Mouse (Mus musculus): ENCODE data around the gene Dync1h1. TPM values are rescaled to one million over a fixed set of nuclear protein-coding genes. Genes with fewer than 3 reads are reported as not detected.

The Dync1h1 gene
- polyA plus RNA-seq, 1 experiment, result 186 TPM

GRCm38 (mm10) chr12:110563383-110563782 lies 37.9 kb upstream of the Dync1h1 start:
- TF ChIP-seq POLR2A (IDR thresholded peaks at IDR 0.05; ENCODE audit: low read depth, low read length) (no peak), CTCF (conservative IDR thresholded peaks at IDR 0.05; ENCODE audit: insufficient read depth, insufficient read length, low read depth, low read length) (no peak)
- Histone ChIP-seq H3K36me3 (ENCODE audit: control insufficient read depth, insufficient read depth, low read length) (peaks cover 1% of the 10 kb centered on the region), H3K4me1 (ENCODE audit: control insufficient read depth, insufficient read depth, low read length) (no peaks in the 10 kb centered on the region), H3K27me3 (replicated peaks; ENCODE audit: control insufficient read depth, insufficient read depth, low read length) (no peaks in the 10 kb centered on the region), H3K4me3 (ENCODE audit: insufficient read depth, low read depth, low read length) (no peak overlapping the region), H3K27ac (ENCODE audit: insufficient read depth, low read depth, low read length) (no peak overlapping the region)
- 92% methylated on average over 11 of the region's 11 CpGs for WGBS
- DNase-seq, result no peak

- Histone ChIP-seq H3K27me3 (replicated peaks; ENCODE audit: control insufficient read depth, insufficient read depth, low read length) (no peaks in the 10 kb centered on the region), H3K4me1 (ENCODE audit: control insufficient read depth, insufficient read depth, low read length) (no peaks in the 10 kb centered on the region), H3K27ac (ENCODE audit: insufficient read depth, low read depth, low read length) (no peak overlapping the region), H3K4me3 (ENCODE audit: insufficient read depth, low read depth, low read length) (no peak overlapping the region), H3K36me3 (ENCODE audit: control insufficient read depth, insufficient read depth, low read length) (peaks cover 1% of the 10 kb centered on the region)
- DNase-seq, result no peak
- WGBS, result 86% methylated on average over 11 of the region's 11 CpGs
- TF ChIP-seq POLR2A (IDR thresholded peaks at IDR 0.05; ENCODE audit: low read depth, low read length) (no peak), CTCF (conservative IDR thresholded peaks at IDR 0.05; ENCODE audit: insufficient read depth, insufficient read length, low read depth, low read length) (no peak)
Observed at GRCm38 (mm10) chr12:110564848-110565247, 36.4 kb upstream of the Dync1h1 start.

- TF ChIP-seq CTCF (conservative IDR thresholded peaks at IDR 0.05; ENCODE audit: insufficient read depth, insufficient read length, low read depth, low read length) (no peak), POLR2A (IDR thresholded peaks at IDR 0.05; ENCODE audit: low read depth, low read length) (no peak)
Observed at GRCm38 (mm10) chr12:110566366-110566765, 34.9 kb upstream of the Dync1h1 start.

GRCm38 (mm10) chr12:110571050-110571449 lies 30.2 kb upstream of the Dync1h1 start:
- no peak for DNase-seq
- H3K27me3 ChIP-seq (replicated peaks; ENCODE audit: control insufficient read depth, insufficient read depth, low read length), result no peaks in the 10 kb centered on the region
- H3K4me3 ChIP-seq (ENCODE audit: insufficient read depth, low read depth, low read length), result no peak overlapping the region
- H3K27ac ChIP-seq (ENCODE audit: insufficient read depth, low read depth, low read length), result no peak overlapping the region
- no peaks in the 10 kb centered on the region for H3K4me1 ChIP-seq (ENCODE audit: control insufficient read depth, insufficient read depth, low read length)
- 93% methylated on average over 10 of the region's 10 CpGs for WGBS
- H3K36me3 ChIP-seq (ENCODE audit: control insufficient read depth, insufficient read depth, low read length), result no peaks in the 10 kb centered on the region
- TF ChIP-seq POLR2A (IDR thresholded peaks at IDR 0.05; ENCODE audit: low read depth, low read length) (no peak), CTCF (conservative IDR thresholded peaks at IDR 0.05; ENCODE audit: insufficient read depth, insufficient read length, low read depth, low read length) (no peak)

More at GRCm38 (mm10) chr12:110566366-110566765, 34.9 kb upstream of the Dync1h1 start:
- 91% methylated on average over 9 of the region's 9 CpGs for WGBS
- Histone ChIP-seq H3K4me3 (ENCODE audit: insufficient read depth, low read depth, low read length) (no peak overlapping the region), H3K27ac (ENCODE audit: insufficient read depth, low read depth, low read length) (no peak overlapping the region), H3K27me3 (replicated peaks; ENCODE audit: control insufficient read depth, insufficient read depth, low read length) (no peaks in the 10 kb centered on the region), H3K4me1 (ENCODE audit: control insufficient read depth, insufficient read depth, low read length) (no peaks in the 10 kb centered on the region), H3K36me3 (ENCODE audit: control insufficient read depth, insufficient read depth, low read length) (peaks cover 1% of the 10 kb centered on the region; the same call in 1 of the 2 replicates)
- DNase-seq, result no peak

GRCm38 (mm10) chr12:110572351-110572750 lies 28.9 kb upstream of the Dync1h1 start:
- TF ChIP-seq CTCF (conservative IDR thresholded peaks at IDR 0.05; ENCODE audit: insufficient read depth, insufficient read length, low read depth, low read length) (no peak), POLR2A (IDR thresholded peaks at IDR 0.05; ENCODE audit: low read depth, low read length) (no peak)
- no peak for DNase-seq
- Histone ChIP-seq H3K4me3 (ENCODE audit: insufficient read depth, low read depth, low read length) (no peak overlapping the region), H3K36me3 (ENCODE audit: control insufficient read depth, insufficient read depth, low read length) (no peaks in the 10 kb centered on the region), H3K4me1 (ENCODE audit: control insufficient read depth, insufficient read depth, low read length) (no peaks in the 10 kb centered on the region), H3K27me3 (replicated peaks; ENCODE audit: control insufficient read depth, insufficient read depth, low read length) (no peaks in the 10 kb centered on the region), H3K27ac (ENCODE audit: insufficient read depth, low read depth, low read length) (no peak overlapping the region)
- WGBS, result 94% methylated on average over 4 of the region's 4 CpGs

- no peaks in the 10 kb centered on the region for H3K4me1 ChIP-seq (ENCODE audit: control insufficient read depth, insufficient read depth, low read length)
- H3K36me3 ChIP-seq (ENCODE audit: control insufficient read depth, insufficient read depth, low read length), result no peaks in the 10 kb centered on the region
- DNase-seq, result no peak
- no peak overlapping the region for H3K27ac ChIP-seq (ENCODE audit: insufficient read depth, low read depth, low read length)
- 74% methylated on average over 8 of the region's 8 CpGs for WGBS
- TF ChIP-seq CTCF (conservative IDR thresholded peaks at IDR 0.05; ENCODE audit: insufficient read depth, insufficient read length, low read depth, low read length), result no peak
- TF ChIP-seq POLR2A (IDR thresholded peaks at IDR 0.05; ENCODE audit: low read depth, low read length), result no peak
- no peaks in the 10 kb centered on the region for H3K27me3 ChIP-seq (replicated peaks; ENCODE audit: control insufficient read depth, insufficient read depth, low read length)
- no peak overlapping the region for H3K4me3 ChIP-seq (ENCODE audit: insufficient read depth, low read depth, low read length)
Observed at GRCm38 (mm10) chr12:110573635-110574034, 27.6 kb upstream of the Dync1h1 start.

- WGBS, result 50% methylated on average over 4 of the region's 4 CpGs
- no peaks in the 10 kb centered on the region for H3K36me3 ChIP-seq (ENCODE audit: control insufficient read depth, insufficient read depth, low read length)
- no peaks in the 10 kb centered on the region for H3K4me1 ChIP-seq (ENCODE audit: control insufficient read depth, insufficient read depth, low read length)
- H3K27ac ChIP-seq (ENCODE audit: insufficient read depth, low read depth, low read length), result no peak overlapping the region
- TF ChIP-seq POLR2A (IDR thresholded peaks at IDR 0.05; ENCODE audit: low read depth, low read length) (no peak), CTCF (conservative IDR thresholded peaks at IDR 0.05; ENCODE audit: insufficient read depth, insufficient read length, low read depth, low read length) (no peak)
- peak; percentile 71 for DNase-seq
- no peak overlapping the region for H3K4me3 ChIP-seq (ENCODE audit: insufficient read depth, low read depth, low read length)
- H3K27me3 ChIP-seq (replicated peaks; ENCODE audit: control insufficient read depth, insufficient read depth, low read length), result no peaks in the 10 kb centered on the region
Observed at GRCm38 (mm10) chr12:110575926-110576325, 25.3 kb upstream of the Dync1h1 start.
